Mouse (Mus musculus): ENCODE results near the gene Tgfa.

Gene Tgfa

GRCm38 (mm10) chr6:86296126-86296525 is 101.1 kb downstream of the Tgfa start:
- DNase-seq (ENCODE audit: low read depth, low spot score): peak; percentile 93

- peak; percentile 57 for DNase-seq (ENCODE audit: low read depth, low spot score)
Measured at GRCm38 (mm10) chr6:86296938-86297337, 101.9 kb downstream of the Tgfa start.

- DNase-seq (ENCODE audit: low read depth, low spot score): peak; percentile 38
Measured at GRCm38 (mm10) chr6:86298961-86299360, 103.9 kb downstream of the Tgfa start.

GRCm38 (mm10) chr6:86299381-86299780 is 104.4 kb downstream of the Tgfa start:
- DNase-seq (ENCODE audit: low read depth, low spot score): no peak

- no peak for DNase-seq (ENCODE audit: low read depth, low spot score)
Measured at GRCm38 (mm10) chr6:86305680-86306079, 110.7 kb downstream of the Tgfa start.

GRCm38 (mm10) chr6:86314011-86314410 is 119.0 kb downstream of the Tgfa start:
- DNase-seq (ENCODE audit: low read depth, low spot score): no peak

GRCm38 (mm10) chr6:86317066-86317465 is 122.0 kb downstream of the Tgfa start:
- no peak for DNase-seq (ENCODE audit: low read depth, low spot score)

GRCm38 (mm10) chr6:86318855-86319254 is 123.8 kb downstream of the Tgfa start:
- no peak for DNase-seq (ENCODE audit: low read depth, low spot score)

- DNase-seq (ENCODE audit: low read depth, low spot score): peak; percentile 61
Measured at GRCm38 (mm10) chr6:86322031-86322563, 127.1 kb downstream of the Tgfa start.

- peak; percentile 96 for DNase-seq (ENCODE audit: low read depth, low spot score)
Measured at GRCm38 (mm10) chr6:86322991-86323390, 128.0 kb downstream of the Tgfa start.

GRCm38 (mm10) chr6:86324400-86324799 is 129.4 kb downstream of the Tgfa start:
- DNase-seq (ENCODE audit: low read depth, low spot score): no peak

Measured in ZHBTc4 (cell line).